Comparison of ENCODE assay signal across 10 mouse cellular contexts in the genomic region with DNA sequence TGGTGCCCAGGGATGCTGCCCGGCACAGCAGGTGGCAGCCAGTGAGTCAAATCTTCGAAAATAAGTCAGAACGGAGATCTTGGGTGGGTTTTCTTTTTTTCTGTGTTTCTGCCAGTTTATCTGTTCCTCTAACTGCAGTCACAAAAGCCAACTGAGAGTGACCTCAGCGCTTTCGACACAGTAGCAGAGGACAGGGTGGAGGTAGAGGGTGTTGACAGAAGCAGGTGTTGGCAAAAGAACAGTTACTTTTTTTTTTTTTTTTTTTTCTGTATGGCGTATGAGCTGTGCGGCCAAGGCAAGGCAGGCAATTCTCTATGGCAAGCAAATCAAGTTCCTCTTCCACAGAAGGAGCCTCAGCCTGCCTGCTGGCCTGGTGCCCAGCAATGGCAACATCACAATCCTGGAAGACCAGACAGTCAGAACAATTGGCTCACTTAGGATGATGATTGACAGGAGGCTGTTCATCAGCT.
DNase-seq lines count a peak whose midpoint lies in the region; ATAC-seq and TF ChIP-seq lines count a peak whose summit lies in the region.
"Had no signal": no experiment of that assay in that cellular context is flagged by ENCODE, and none has a peak within 500 bp of the region (broad histone marks: within the 10 kb centered on the region; RNA-seq: fewer than 3 reads in every experiment).

No protein-coding gene starts in this region.

- no peaks in the 10 kb centered on the region for H3K9me3 ChIP-seq in forebrain, embryonic 13.5 days (replicated peaks)
- no peaks in the 10 kb centered on the region for H3K9me3 ChIP-seq in forebrain, embryonic 11.5 days (ENCODE audit: control insufficient read depth, low read length)
- no peaks in the 10 kb centered on the region for H3K9me3 ChIP-seq in liver, embryonic 11.5 days (ENCODE audit: control insufficient read depth, low read length)
- H3K9me3 ChIP-seq: neural tube, embryonic 12.5 days had no signal

- ATAC-seq in forebrain, embryonic 13.5 days = peak; percentile 48; the same call in 1 of the 2 replicates
- no peak for ATAC-seq in forebrain, embryonic 11.5 days (replicated peaks; ENCODE audit: low FRiP score)
- no peak for ATAC-seq in liver, embryonic 11.5 days (replicated peaks; ENCODE audit: low FRiP score)

- H3K9ac ChIP-seq in forebrain, embryonic 13.5 days = no peak overlapping the region
- no peak overlapping the region for H3K9ac ChIP-seq in forebrain, embryonic 11.5 days (ENCODE audit: low read length)
- H3K9ac ChIP-seq in liver, adult 2 months (ENCODE audit: low read depth, low read length) = no peak overlapping the region
- H3K9ac ChIP-seq in liver, embryonic 11.5 days (ENCODE audit: low read depth, low read length) = no peak overlapping the region
- H3K9ac ChIP-seq: neural tube, embryonic 12.5 days had no signal

- TF ChIP-seq POLR2A in liver, adult 2 months (IDR thresholded peaks at IDR 0.05; ENCODE audit: extremely low read depth, insufficient read depth, low read length) = no peak

- H3K36me3 ChIP-seq in forebrain, embryonic 13.5 days (ENCODE audit: poor library complexity, severe bottlenecking) = no peaks in the 10 kb centered on the region
- H3K36me3 ChIP-seq in forebrain, embryonic 11.5 days (ENCODE audit: control insufficient read depth, insufficient read depth, low read length) = no peaks in the 10 kb centered on the region
- H3K36me3 ChIP-seq in liver, adult 2 months (ENCODE audit: control insufficient read depth, insufficient read depth, low read length) = no peaks in the 10 kb centered on the region
- no peaks in the 10 kb centered on the region for H3K36me3 ChIP-seq in liver, embryonic 11.5 days (ENCODE audit: control insufficient read depth, insufficient read depth, low read length)
- H3K36me3 ChIP-seq: neural tube, embryonic 12.5 days had no signal

- peaks cover 93% of the 10 kb centered on the region for H3K27me3 ChIP-seq in forebrain, embryonic 13.5 days
- H3K27me3 ChIP-seq in forebrain, embryonic 11.5 days (ENCODE audit: control insufficient read depth, insufficient read depth, low read length) = peaks cover 68% of the 10 kb centered on the region
- H3K27me3 ChIP-seq in liver, adult 2 months (ENCODE audit: control insufficient read depth, insufficient read depth, low read length) = peaks cover 11% of the 10 kb centered on the region; the same call in 1 of the 2 replicates
- peaks cover 52% of the 10 kb centered on the region for H3K27me3 ChIP-seq in liver, embryonic 11.5 days (replicated peaks; ENCODE audit: control insufficient read depth, insufficient read depth, low read length)

- no peaks in the 10 kb centered on the region for H3K79me2 ChIP-seq in liver, adult 2 months (ENCODE audit: control insufficient read depth, insufficient read depth, low read length)

- no peak overlapping the region for H3K27ac ChIP-seq in forebrain, embryonic 13.5 days
- no peak overlapping the region for H3K27ac ChIP-seq in forebrain, embryonic 11.5 days (ENCODE audit: low read depth, low read length)
- no peak overlapping the region for H3K27ac ChIP-seq in liver, adult 2 months (replicated peaks; ENCODE audit: insufficient read depth, low read depth, low read length)
- H3K27ac ChIP-seq in liver, embryonic 11.5 days (ENCODE audit: low read depth, low read length) = no peak overlapping the region
- H3K27ac ChIP-seq: neural tube, embryonic 12.5 days had no signal

- no peak overlapping the region for H3K4me3 ChIP-seq in forebrain, embryonic 13.5 days
- H3K4me3 ChIP-seq in forebrain, embryonic 11.5 days (ENCODE audit: low read depth, low read length) = no peak overlapping the region
- no peak overlapping the region for H3K4me3 ChIP-seq in liver, adult 2 months (ENCODE audit: insufficient read depth, low read depth, low read length)
- no peak overlapping the region for H3K4me3 ChIP-seq in liver, embryonic 11.5 days (ENCODE audit: low read depth, low read length)
- H3K4me3 ChIP-seq: neural tube, embryonic 12.5 days had no signal

- DNase-seq in forebrain, embryonic 11.5 days (ENCODE audit: low spot score) = no peak
- peak; percentile 47 for DNase-seq in liver, adult 2 months (ENCODE audit: extremely low read depth, low read depth, low spot score)
- DNase-seq in liver, embryonic 11.5 days (ENCODE audit: low spot score) = no peak
- peak; percentile 34 for DNase-seq in Muller cell, postnatal 12 days (ENCODE audit: inconsistent ontology term)
- peak; percentile 8 to 47 for DNase-seq in layer of hippocampus, adult 18-20 months (ENCODE audit: low spot score in 2 of 2)
- DNase-seq in spleen, postnatal 10 days (ENCODE audit: low spot score in 2 of 2) = no peak
- no peak for DNase-seq in adrenal gland, adult 8-10 months
- DNase-seq: thymus, adult 18-20 months had no signal

- no peak overlapping the region for H3K4me2 ChIP-seq in forebrain, embryonic 13.5 days
- no peak overlapping the region for H3K4me2 ChIP-seq in forebrain, embryonic 11.5 days (ENCODE audit: low read depth, low read length, severe bottlenecking)
- no peak overlapping the region for H3K4me2 ChIP-seq in liver, embryonic 11.5 days
- H3K4me2 ChIP-seq: neural tube, embryonic 12.5 days had no signal

- 55% methylated on average over 7 of the region's 7 CpGs for WGBS in forebrain, embryonic 13.5 days
- 64% methylated on average over 7 of the region's 7 CpGs for WGBS in forebrain, embryonic 11.5 days
- 35% methylated on average over 7 of the region's 7 CpGs for WGBS in liver, adult 2 months
- 67% methylated on average over 7 of the region's 7 CpGs for WGBS in liver, embryonic 11.5 days

- peaks cover 34% of the 10 kb centered on the region for H3K4me1 ChIP-seq in forebrain, embryonic 13.5 days
- peaks cover 18% of the 10 kb centered on the region for H3K4me1 ChIP-seq in forebrain, embryonic 11.5 days (replicated peaks; ENCODE audit: control insufficient read depth, insufficient read depth, low read length)
- no peaks in the 10 kb centered on the region for H3K4me1 ChIP-seq in liver, adult 2 months (ENCODE audit: control insufficient read depth, insufficient read depth, low read length)
- H3K4me1 ChIP-seq in liver, embryonic 11.5 days (replicated peaks; ENCODE audit: control insufficient read depth, insufficient read depth, low read length) = no peaks in the 10 kb centered on the region

- no peak for TF ChIP-seq CTCF in liver, adult 2 months (IDR thresholded peaks at IDR 0.05; ENCODE audit: low read depth, low read length)

Comparison
In these comparisons a context has a peak if more than half of its experiments do, and no peak if none do; other contexts are left out.
1. DNase-seq: peak in liver, adult 2 months (single experiment), Muller cell, postnatal 12 days (single experiment) and layer of hippocampus, adult 18-20 months (2 of 2); none in forebrain, embryonic 11.5 days (single experiment), liver, embryonic 11.5 days (single experiment), spleen, postnatal 10 days (0 of 2) and adrenal gland, adult 8-10 months (single experiment).